Mouse (Mus musculus) small intestine, adult 2 months (tissue): Measurements from ENCODE around the gene Nudt4. TPM values are rescaled to one million over a fixed set of nuclear protein-coding genes. Genes with fewer than 3 reads are reported as not detected.

ENCODE experiments used
- H3K27ac ChIP-seq: fragments of 200-500 bp; 2 replicates; pipeline ENCODE4 v1.5.1; 2012; ENCODE audit warnings: low read depth, low read length, control low read depth, inconsistent platforms; ENCODE audit not compliant: insufficient read depth
- H3K27me3 ChIP-seq: fragments of 200-500 bp; 2 replicates; pipeline ENCODE4 v1.6.1; 2012; ENCODE audit warnings: mild to moderate bottlenecking, moderate library complexity, low read length, inconsistent platforms; ENCODE audit not compliant: control insufficient read depth, insufficient read depth
- H3K36me3 ChIP-seq: fragments of 200-500 bp; 2 replicates; pipeline ENCODE4 v1.6.1; 2012; ENCODE audit warnings: mild to moderate bottlenecking, low read length, control low read depth, inconsistent platforms; ENCODE audit not compliant: control insufficient read depth, insufficient read depth
- H3K4me1 ChIP-seq: fragments of 200-500 bp; 2 replicates; pipeline ENCODE4 v1.6.1; 2012; ENCODE audit warnings: low read length, inconsistent platforms, mixed read lengths; ENCODE audit not compliant: control insufficient read depth, insufficient read depth, insufficient read length
- H3K4me3 ChIP-seq: fragments of 200-500 bp; 2 replicates; pipeline ENCODE4 v1.5.1; 2012; ENCODE audit warnings: low read depth, mild to moderate bottlenecking, control low read depth, inconsistent platforms, low read length, moderate library complexity
- CTCF ChIP-seq: fragments of 200-500 bp; IDR thresholded peaks from 2 replicates; pipeline ENCODE4 v1.5.1; 2012; ENCODE audit warnings: low read depth, mild to moderate bottlenecking, control low read depth, inconsistent platforms, low read length, moderate library complexity, mixed read lengths; ENCODE audit not compliant: insufficient replicate concordance, insufficient read length; ENCODE audit errors: extremely low read depth
- POLR2A ChIP-seq: fragments of 200-500 bp; IDR thresholded peaks from 2 replicates; pipeline ENCODE4 v1.6.1; 2012; ENCODE audit warnings: low read depth, mild to moderate bottlenecking, control low read depth, inconsistent platforms, low read length, moderate library complexity
- WGBS: fragments of 180-500 bp; shearing (Covaris S2); methylation state at CpG from one replicate; pipeline ENCODE4 v1.1.7; 2018; 5-methylcytosine and 5-hydroxymethylcytosine counted together
- polyA plus RNA-seq: library from polyadenylated mRNA; depleted of rRNA; stranded (reverse); fragments of >200 nt; gene quantifications from 2 replicates; pipeline ENCODE4 v1.2.3, GENCODE M21; 2012; rRNA removed

Gene Nudt4
- polyA plus RNA-seq, 1 experiment: 89.4 TPM

DNA sequence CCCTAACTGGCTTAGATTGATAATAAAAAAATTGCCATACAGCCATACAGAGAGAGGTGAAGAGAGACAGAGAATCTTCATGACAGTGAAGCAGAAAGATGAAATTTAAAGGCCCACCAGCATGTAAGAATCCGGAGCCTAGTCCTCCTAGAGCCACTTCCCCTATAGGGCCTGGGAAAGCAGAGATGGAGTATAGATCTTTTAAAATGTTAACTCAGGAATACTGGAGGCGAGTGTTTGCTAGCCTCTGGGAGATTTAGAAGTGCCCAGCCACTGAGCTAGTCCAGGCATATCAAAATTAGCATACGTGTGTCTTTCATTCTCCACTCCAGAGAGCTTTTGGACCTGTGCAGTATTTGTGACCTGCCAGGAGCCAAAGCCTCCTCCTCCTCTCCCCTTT, 54.7 kb downstream of the Nudt4 start:
- Histone ChIP-seq H3K4me3 (no peak overlapping the region), H3K27me3 (no peaks in the 10 kb centered on the region), H3K36me3 (no peaks in the 10 kb centered on the region), H3K27ac (peak overlapping the region; percentile 33), H3K4me1 (peaks cover 3% of the 10 kb centered on the region; the same call in 1 of the 2 replicates)
- WGBS: 75% methylated on average over 3 of the region's 3 CpGs
- TF ChIP-seq CTCF (no peak), POLR2A (no peak)

GRCm38 (mm10) chr10:95508793-95509192, 55.2 kb downstream of the Nudt4 start:
- H3K4me1 ChIP-seq: no peaks in the 10 kb centered on the region

DNA sequence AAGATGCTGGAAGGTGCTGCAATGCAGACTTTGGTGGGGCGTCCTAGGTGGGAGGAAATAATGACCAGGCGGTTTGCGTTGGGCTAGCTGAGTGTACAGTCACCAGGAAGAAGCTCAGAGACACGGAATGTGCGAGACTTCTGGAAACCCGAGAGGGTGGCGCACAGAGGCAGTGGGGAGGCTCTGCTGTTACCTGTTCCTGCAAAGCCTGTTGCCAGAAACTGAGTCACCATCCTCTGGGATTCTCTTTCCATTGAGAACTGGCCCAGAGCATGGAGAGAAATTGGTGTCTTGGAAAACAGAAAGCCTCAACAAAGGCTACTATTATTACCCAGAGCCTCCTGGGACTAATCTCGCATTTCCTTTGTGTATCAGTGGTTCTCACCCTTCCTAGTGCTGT, 55.8 kb downstream of the Nudt4 start:
- no peak overlapping the region for H3K27ac ChIP-seq
- H3K27me3 ChIP-seq: no peaks in the 10 kb centered on the region
- no peaks in the 10 kb centered on the region for H3K36me3 ChIP-seq
- WGBS: 85% methylated on average over 8 of the region's 8 CpGs
- TF ChIP-seq POLR2A (no peak), CTCF (no peak)
- no peaks in the 10 kb centered on the region for H3K4me1 ChIP-seq
- H3K4me3 ChIP-seq: no peak overlapping the region

More at GRCm38 (mm10) chr10:95508793-95509192, 55.2 kb downstream of the Nudt4 start:
- WGBS: 75% methylated on average over 6 of the region's 6 CpGs
- Histone ChIP-seq H3K27me3 (no peaks in the 10 kb centered on the region), H3K4me3 (no peak overlapping the region), H3K27ac (peak overlapping the region; percentile 33), H3K36me3 (no peaks in the 10 kb centered on the region)
- no peak for TF ChIP-seq CTCF
- no peak for TF ChIP-seq POLR2A

GRCm38 (mm10) chr10:95504341-95504740, 59.6 kb downstream of the Nudt4 start:
- 0% methylated on average over 1 of the region's 1 CpGs for WGBS
- Histone ChIP-seq H3K4me3 (no peak overlapping the region), H3K36me3 (no peaks in the 10 kb centered on the region), H3K27ac (no peak overlapping the region), H3K27me3 (no peaks in the 10 kb centered on the region), H3K4me1 (no peaks in the 10 kb centered on the region)
- TF ChIP-seq POLR2A (no peak), CTCF (no peak)

DNA sequence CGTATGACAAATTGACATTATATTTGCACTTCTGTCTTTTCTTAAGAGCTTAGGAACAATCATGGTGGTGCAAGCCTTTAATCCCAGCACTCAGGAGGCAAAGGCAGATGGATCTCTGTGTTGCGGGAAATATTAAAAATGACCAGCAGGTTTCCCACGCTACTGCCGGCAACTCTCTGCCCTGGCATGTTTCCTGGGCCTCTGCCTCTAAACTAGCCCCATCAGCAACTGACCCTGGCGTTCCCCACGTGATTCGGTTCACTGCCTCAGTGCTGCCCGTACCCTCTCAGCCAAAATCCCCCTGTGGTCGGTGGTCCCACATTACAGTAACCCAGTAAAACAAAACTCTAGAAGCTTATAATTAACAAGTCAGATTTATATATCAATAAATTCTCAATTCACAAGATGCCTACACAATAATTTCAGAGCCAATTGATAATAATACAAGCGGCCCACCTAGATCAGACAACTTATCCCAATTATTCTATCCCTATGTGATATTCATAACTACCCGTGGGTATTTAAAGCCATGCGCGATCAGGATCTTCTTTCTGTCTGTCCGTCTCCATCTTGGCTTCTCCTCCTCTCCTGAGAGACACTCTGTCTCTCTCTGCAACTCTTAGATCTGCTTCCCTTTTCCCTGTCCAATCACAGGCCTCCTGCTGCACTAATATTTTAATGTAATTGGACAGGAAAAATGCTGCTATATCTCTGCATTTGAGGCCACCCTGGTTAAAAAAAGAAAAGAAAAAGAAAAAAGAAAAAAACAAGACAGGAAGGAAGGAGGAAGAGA, 60.3 kb downstream of the Nudt4 start:
- WGBS: 90% methylated on average over 14 of the region's 14 CpGs
- Histone ChIP-seq H3K27ac (no peak overlapping the region), H3K4me3 (no peak overlapping the region), H3K27me3 (no peaks in the 10 kb centered on the region), H3K36me3 (no peaks in the 10 kb centered on the region), H3K4me1 (no peaks in the 10 kb centered on the region)
- TF ChIP-seq POLR2A (no peak), CTCF (no peak)

DNA sequence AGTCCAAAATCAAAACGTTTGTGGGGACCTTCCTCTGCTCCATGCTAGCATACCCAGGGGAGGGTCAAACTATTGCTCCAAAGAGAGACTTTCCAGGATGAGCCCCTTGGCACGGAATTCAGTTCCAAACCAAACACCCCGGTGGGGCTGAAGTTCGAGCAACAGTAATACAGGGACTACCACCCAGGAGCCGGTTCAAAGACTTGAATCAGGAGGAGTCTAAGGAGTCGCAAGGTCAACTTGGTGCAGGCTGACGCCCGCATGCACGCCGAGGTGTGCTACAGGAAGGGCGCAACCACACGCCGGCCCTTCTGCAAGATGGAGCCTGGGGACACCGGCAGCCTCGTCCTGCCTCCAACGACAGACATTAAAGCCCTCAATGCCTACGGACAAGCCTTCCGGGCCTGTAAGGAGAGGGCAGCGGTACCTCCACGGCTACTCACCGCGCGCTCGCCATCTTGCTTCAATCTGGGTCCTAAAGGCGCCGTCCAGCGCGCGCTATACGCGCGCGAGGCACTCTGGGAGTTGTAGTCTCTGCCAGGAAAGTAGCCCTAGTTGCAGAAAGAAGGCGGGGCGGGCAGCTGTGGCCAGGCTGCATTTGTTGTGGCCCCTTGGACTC, 62.4 kb downstream of the Nudt4 start, which contains the start of gene Mrpl42:
Gene Mrpl42, minus strand, starts transcription at position 478 of the 619 bp plus-strand sequence.
- Histone ChIP-seq H3K4me3 (peak within 1 kb of the TSS; percentile 76), H3K36me3 (peaks cover 7% of the 10 kb centered on the region), H3K4me1 (no peaks in the 10 kb centered on the region), H3K27me3 (no peaks in the 10 kb centered on the region), H3K27ac (peak within 1 kb of the TSS; percentile 72)
- peak; percentile 77 for TF ChIP-seq POLR2A
- TF ChIP-seq CTCF: no peak
- WGBS: under 1% methylated on average over 35 of the region's 35 CpGs

DNA sequence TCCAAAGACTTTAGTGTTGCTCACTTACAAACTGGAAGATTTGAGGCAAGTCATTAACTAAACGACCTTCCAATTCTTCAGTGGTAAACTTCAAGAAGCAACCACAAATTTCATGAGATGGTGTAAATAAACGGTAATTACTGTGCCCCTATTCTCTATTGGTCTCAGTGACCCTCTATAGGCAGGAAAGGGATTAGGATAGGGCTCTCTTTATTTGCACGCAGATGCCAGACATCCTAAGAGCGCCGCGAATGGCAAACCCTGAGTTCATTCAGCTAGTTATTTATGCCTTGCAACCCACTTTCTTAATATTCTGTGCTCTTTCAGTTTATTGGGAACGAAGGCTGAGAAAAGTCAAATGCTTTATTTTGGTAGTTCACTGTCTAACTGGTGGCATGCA, 62.9 kb downstream of the Nudt4 start:
- 1% methylated on average over 7 of the region's 7 CpGs for WGBS
- peak overlapping the region; percentile 72; the same call in 1 of the 2 replicates for H3K27ac ChIP-seq

More for the DNA sequence above, 62.9 kb downstream of the Nudt4 start:
- H3K4me3 ChIP-seq: peak overlapping the region; percentile 76
- no peaks in the 10 kb centered on the region for H3K4me1 ChIP-seq
- no peak for TF ChIP-seq POLR2A
- TF ChIP-seq CTCF: no peak
- H3K36me3 ChIP-seq: peaks cover 9% of the 10 kb centered on the region
- H3K27me3 ChIP-seq: no peaks in the 10 kb centered on the region

Other genes starting within 250 kb of the Nudt4 start
- 9.3 and 16.7 TPM in 2 replicates for gene Cradd, start 240.0 kb downstream of the Nudt4 start, polyA plus RNA-seq
- gene Socs2, start 147.0 kb downstream of the Nudt4 start, polyA plus RNA-seq: 18.1 and 67.4 TPM in 2 replicates
- gene Mrpl42, start 62.2 kb downstream of the Nudt4 start, polyA plus RNA-seq: 24.3 and 38.2 TPM in 2 replicates
- 6.7 and 17.5 TPM in 2 replicates for gene Ube2n, start 49.0 kb downstream of the Nudt4 start, polyA plus RNA-seq
- gene Anapc15-ps, start 109.3 kb upstream of the Nudt4 start, polyA plus RNA-seq: not detected in 2 replicates